Mouse (Mus musculus) liver, embryonic 14.5 days (tissue): Measurements from ENCODE around the gene Hist1h4k. TPM values are rescaled to one million over a fixed set of nuclear protein-coding genes. Genes with fewer than 3 reads are reported as not detected.
A peak's percentile ranks its signal among the peaks of the same experiment; 100 is the strongest.
"Not testable (repeated sequence)": the region's sequence is repeated elsewhere in the genome, so short reads cannot be mapped to it uniquely, and the experiment has no call there.

Source experiments
- ATAC-seq: fragments of 200-750 bp; cut with Nextera tagmentation; 2 replicates; pipeline ENCODE4 v1.8.0; 2017; ENCODE audit warnings: moderate number of reproducible peaks, mild to moderate bottlenecking, moderate library complexity; ENCODE audit not compliant: insufficient read depth
- DNase-seq, 3 experiments: peaks; one replicate each; pipeline ENCODE4 v3.0.0-alpha.2; 2012 to 2013; ENCODE audit warnings: low read depth in 3 of 3, low spot score in 3 of 3
- H3K27ac ChIP-seq: fragments of 300-500 bp; sonication (generic); 2 replicates; pipeline ENCODE4 v1.5.1; 2014; ENCODE audit warnings: moderate library complexity, mild to moderate bottlenecking, control low read depth, inconsistent platforms
- H3K27me3 ChIP-seq: fragments of 300-500 bp; sonication (generic); 2 replicates; pipeline ENCODE4 v1.6.1; 2014; ENCODE audit warnings: mild to moderate bottlenecking, low read length, moderate library complexity; ENCODE audit not compliant: control insufficient read depth, insufficient read depth
- H3K36me3 ChIP-seq: fragments of 300-500 bp; sonication (generic); replicated peaks from 2 replicates; pipeline ENCODE4 v1.6.1; 2014; ENCODE audit warnings: low read depth; ENCODE audit not compliant: control insufficient read depth, insufficient read depth
- H3K4me1 ChIP-seq, 2 experiments: fragments of 200-500 bp in 1 of 2; fragments of 300-500 bp in 1 of 2; sonication (generic) in 1 of 2; replicated peaks; 2 replicates each; pipeline ENCODE4 v1.6.1; 2012 to 2014; ENCODE audit warnings: antibody characterized with exemption in 1 of 2, inconsistent platforms in 1 of 2, low read length in 1 of 2; ENCODE audit not compliant: control insufficient read depth in 2 of 2, insufficient read depth in 2 of 2
- H3K4me2 ChIP-seq: fragments of 300-500 bp; sonication (generic); 2 replicates; pipeline ENCODE4 v1.6.1; 2014; ENCODE audit warnings: low read depth, mild to moderate bottlenecking, control low read depth, moderate library complexity
- H3K4me3 ChIP-seq, 2 experiments: fragments of 200-500 bp in 1 of 2; fragments of 300-500 bp in 1 of 2; sonication (generic) in 1 of 2; 2 replicates each; pipeline ENCODE4 v1.5.1; 2012 to 2014; ENCODE audit warnings: low read depth in 2 of 2, low read length in 2 of 2, mild to moderate bottlenecking in 2 of 2, control low read depth in 1 of 2, inconsistent platforms in 1 of 2, moderate library complexity in 1 of 2; ENCODE audit not compliant: insufficient read depth in 1 of 2
- H3K9ac ChIP-seq: fragments of 300-500 bp; sonication (generic); replicated peaks from 2 replicates; pipeline ENCODE4 v1.6.1; 2014; ENCODE audit warnings: mild to moderate bottlenecking, control low read depth, moderate library complexity
- H3K9me3 ChIP-seq: fragments of 300-500 bp; sonication (generic); 2 replicates; pipeline ENCODE4 v1.6.1; 2016; ENCODE audit warnings: low read length, mixed read lengths; ENCODE audit not compliant: control insufficient read depth
- CTCF ChIP-seq: IDR thresholded peaks from 2 replicates; pipeline ENCODE4 v1.5.1; 2016; ENCODE audit warnings: antibody characterized with exemption, low read depth, control low read depth
- EP300 ChIP-seq: IDR thresholded peaks from 2 replicates; pipeline ENCODE4 v1.6.1; 2016; ENCODE audit warnings: antibody characterized with exemption, low read depth
- WGBS: fragments of 180-500 bp; shearing (Covaris S2); extraction: QIAGEN DNeasy Blood & Tissue Kit; methylation state at CpG from one replicate; pipeline ENCODE4 v1.1.7; 2014; ENCODE audit not compliant: insufficient replicate concordance; 5-methylcytosine and 5-hydroxymethylcytosine counted together
- polyA plus RNA-seq, 2 experiments: library from polyadenylated mRNA; depleted of rRNA in 1 of 2; stranded (reverse) in 1 of 2; unstranded in 1 of 2; fragments of >200 nt; fragmentation: Nextera tagmentation in 1 of 2; extraction: Ambion mirVana in 1 of 2; gene quantifications; 2 replicates each; pipeline versions ENCODE4 v1.2.1 to v1.2.3; 2012 to 2014

Gene Hist1h4k
- polyA plus RNA-seq, 2 experiments = 5.5 to 32.8 TPM

DNA sequence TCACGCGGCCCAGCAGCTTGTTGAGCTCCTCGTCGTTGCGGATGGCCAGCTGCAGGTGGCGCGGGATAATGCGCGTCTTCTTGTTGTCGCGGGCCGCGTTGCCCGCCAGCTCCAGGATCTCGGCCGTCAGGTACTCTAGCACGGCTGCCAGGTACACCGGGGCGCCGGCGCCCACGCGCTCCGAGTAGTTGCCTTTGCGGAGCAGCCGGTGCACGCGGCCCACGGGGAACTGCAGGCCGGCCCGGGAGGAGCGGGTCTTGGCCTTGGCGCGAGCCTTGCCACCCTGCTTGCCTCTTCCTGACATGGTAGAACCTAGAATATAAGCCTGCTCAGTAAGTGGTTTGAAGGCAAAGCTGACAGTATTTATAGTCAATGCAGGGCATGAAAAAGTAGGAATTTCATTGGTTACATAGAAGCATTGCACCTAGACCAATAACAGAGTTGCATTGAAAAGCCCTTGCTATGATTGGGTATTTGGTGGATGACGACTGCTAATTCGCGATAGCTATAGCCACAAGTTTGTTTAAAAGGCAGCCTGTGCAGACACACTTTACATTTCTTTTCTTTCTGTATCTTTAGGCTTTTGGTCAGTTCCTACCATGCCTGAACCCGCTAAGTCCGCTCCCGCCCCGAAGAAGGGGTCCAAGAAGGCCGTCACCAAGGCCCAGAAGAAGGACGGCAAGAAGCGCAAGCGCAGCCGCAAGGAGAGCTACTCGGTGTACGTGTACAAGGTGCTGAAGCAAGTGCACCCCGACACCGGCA, 3.4 kb upstream of the Hist1h4k start, which contains the start of the genes Hist1h2ak and Hist1h2bn:
Gene Hist1h2ak (minus strand): TSS at position 304 of the 762 bp plus-strand sequence.
Gene Hist1h2bn (plus strand): TSS at position 600 of the 762 bp plus-strand sequence.
- TF ChIP-seq CTCF = peak; percentile 58; the same call in 1 of the 2 replicates
- TF ChIP-seq EP300 = peak; percentile 75
- Histone ChIP-seq H3K4me2 (peak within 1 kb of the TSS; percentile 79), H3K9ac (peak within 1 kb of the TSS; percentile 96), H3K27ac (peak within 1 kb of the TSS; percentile 99), H3K4me3 (peak within 1 kb of the TSS; percentile 62 to 66), H3K4me1 (peaks cover 9 to 12% of the 10 kb centered on the region in 2 experiments)
- H3K9me3 ChIP-seq, H3K36me3 ChIP-seq, H3K27me3 ChIP-seq: not testable (repeated sequence)
- ATAC-seq = peak; percentile 82
- WGBS = under 1% methylated on average over 38 of the region's 50 CpGs
- peak; percentile 97 for DNase-seq

DNA sequence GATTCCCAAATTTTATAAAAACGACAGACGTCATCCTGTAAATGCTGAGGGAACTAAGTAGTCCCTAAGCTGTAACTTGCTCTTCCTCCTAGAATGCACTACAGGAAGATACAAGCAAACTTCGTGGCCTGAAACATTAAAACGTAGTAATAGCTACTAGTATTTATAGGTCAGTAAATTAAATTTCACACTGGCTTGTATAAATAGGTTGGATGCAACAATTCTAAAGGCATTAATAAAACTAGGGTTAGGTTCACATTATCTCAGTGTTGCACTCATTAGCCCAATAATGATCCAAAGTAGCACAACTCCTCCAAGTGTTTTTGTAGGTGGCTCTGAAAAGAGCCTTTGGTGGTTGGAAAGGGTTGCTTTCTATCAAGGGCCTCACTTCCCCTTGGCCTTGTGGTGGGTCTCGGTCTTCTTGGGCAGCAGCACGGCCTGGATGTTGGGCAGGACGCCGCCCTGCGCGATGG, 2.8 kb upstream of the Hist1h4k start:
- ATAC-seq = no peak
- 1% methylated on average over 10 of the region's 10 CpGs for WGBS

DNA sequence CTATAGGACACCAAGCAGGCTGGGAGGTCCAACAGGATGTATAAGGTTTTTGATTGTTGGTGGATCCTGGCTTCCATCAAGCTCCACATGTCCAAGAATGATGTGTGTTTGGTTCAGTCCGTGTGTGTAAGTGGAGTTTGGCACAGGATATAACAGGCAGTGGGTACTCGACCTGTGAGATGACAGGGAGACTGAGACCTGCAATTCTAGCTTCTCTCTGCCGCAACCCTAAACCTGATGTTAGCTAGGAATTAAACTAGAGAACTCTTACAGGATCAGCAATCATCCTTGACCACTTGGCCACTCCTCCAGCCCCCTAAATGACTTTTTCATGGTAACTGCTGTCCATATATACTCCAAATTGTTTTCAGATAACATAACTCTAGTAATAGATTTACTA, 2.1 kb upstream of the Hist1h4k start:
- no peaks in the 10 kb centered on the region for H3K9me3 ChIP-seq
- H3K4me3 ChIP-seq = peak overlapping the region; percentile 61 to 62
- H3K4me2 ChIP-seq = peak overlapping the region; percentile 79
- TF ChIP-seq CTCF (no peak), EP300 (0 out of 2 replicates have a peak, but pooled peaks have one; percentile 2)
- H3K27ac ChIP-seq = peak overlapping the region; percentile 97
- peaks cover 9 to 14% of the 10 kb centered on the region in 2 experiments for H3K4me1 ChIP-seq
- H3K9ac ChIP-seq = peak overlapping the region; percentile 96
- H3K36me3 ChIP-seq = no peaks in the 10 kb centered on the region
- H3K27me3 ChIP-seq = no peaks in the 10 kb centered on the region
- ATAC-seq (no peak), DNase-seq (peak in 2 of 3 experiments; percentile 39 to 56)
- WGBS = 35% methylated on average over 3 of the region's 3 CpGs

More for the DNA sequence above, 2.8 kb upstream of the Hist1h4k start:
- Histone ChIP-seq H3K4me3 (peak overlapping the region; percentile 61 to 66), H3K9ac (peak overlapping the region; percentile 96), H3K27ac (peak overlapping the region; percentile 97), H3K4me1 (peaks cover 9 to 12% of the 10 kb centered on the region in 2 experiments), H3K9me3 (no peaks in the 10 kb centered on the region), H3K4me2 (peak overlapping the region; percentile 79), H3K27me3 (no peaks in the 10 kb centered on the region), H3K36me3 (no peaks in the 10 kb centered on the region)
- DNase-seq = peak in 2 of 3 experiments; percentile 45 to 63
- TF ChIP-seq EP300 = no peak; the same call in 1 of the 2 replicates
- no peak; the same call in 1 of the 2 replicates for TF ChIP-seq CTCF

DNA sequence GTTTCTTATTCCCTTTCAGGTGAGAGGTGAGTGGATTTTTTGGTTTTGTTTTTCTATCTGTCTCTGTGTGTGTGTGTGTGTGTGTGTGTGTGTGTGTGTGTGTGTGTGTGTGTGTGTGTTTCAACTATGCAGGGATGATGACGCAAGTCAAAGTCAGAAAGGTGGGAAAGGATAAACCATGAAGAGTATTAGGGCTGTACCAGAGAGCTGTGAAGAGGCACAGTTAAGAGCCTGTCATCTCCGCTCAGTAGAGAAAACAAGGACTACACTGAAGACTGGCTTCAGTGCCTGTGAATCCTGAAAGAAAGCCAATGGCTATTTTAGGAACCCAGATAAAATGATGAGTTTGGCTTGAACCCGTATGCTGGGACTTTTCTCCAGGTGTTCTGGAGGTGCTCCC, 1.5 kb upstream of the Hist1h4k start:
- H3K27me3 ChIP-seq = no peaks in the 10 kb centered on the region
- 34% methylated on average over 3 of the region's 3 CpGs for whole genome bisulfite sequencing
- peaks cover 9 to 17% of the 10 kb centered on the region in 2 experiments for H3K4me1 ChIP-seq
- DNase-seq = no peak
- H3K9ac ChIP-seq = peak overlapping the region; percentile 96
- no peak for ATAC-seq
- H3K27ac ChIP-seq = peak overlapping the region; percentile 97
- no peaks in the 10 kb centered on the region for H3K36me3 ChIP-seq
- peak overlapping the region; percentile 42 to 61; a peak in 3 of 4 replicates for H3K4me3 ChIP-seq
- H3K4me2 ChIP-seq = peak overlapping the region; percentile 79
- no peaks in the 10 kb centered on the region for H3K9me3 ChIP-seq
- no peak for TF ChIP-seq CTCF
- TF ChIP-seq EP300 = no peak

DNA sequence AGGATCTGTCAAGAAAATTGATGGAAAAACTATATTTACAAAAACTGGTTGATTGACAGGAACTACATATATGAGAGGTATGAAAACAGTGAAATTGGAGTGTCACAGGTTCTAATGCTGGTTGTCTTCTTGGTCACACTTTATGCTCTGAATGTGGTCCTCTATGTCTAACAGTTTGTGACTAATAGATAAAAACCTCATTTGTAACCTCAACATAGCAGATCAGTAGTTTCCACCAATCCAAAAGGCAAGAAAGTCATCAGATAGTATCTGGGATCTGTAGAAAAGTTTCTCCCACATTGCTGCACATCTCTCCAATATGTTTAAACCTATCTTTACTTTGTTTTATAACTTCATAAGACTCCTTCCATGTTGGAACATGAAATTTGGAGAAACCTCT, 1.1 kb upstream of the Hist1h4k start:
- no peak for ATAC-seq
- H3K9me3 ChIP-seq = no peaks in the 10 kb centered on the region
- no peaks in the 10 kb centered on the region for H3K36me3 ChIP-seq
- H3K4me2 ChIP-seq = peak overlapping the region; percentile 79
- H3K27ac ChIP-seq = peak overlapping the region; percentile 97
- H3K9ac ChIP-seq = peak overlapping the region; percentile 96
- TF ChIP-seq EP300 (no peak), CTCF (no peak)
- no peak for DNase-seq
- peaks cover 9 to 15% of the 10 kb centered on the region in 2 experiments for H3K4me1 ChIP-seq
- peak overlapping the region in 1 of 2 experiments; percentile 61; a peak in 1 of 4 replicates for H3K4me3 ChIP-seq
- no peaks in the 10 kb centered on the region for H3K27me3 ChIP-seq
